11 mouse cellular contexts compared by ENCODE assay signal in the genomic region with DNA sequence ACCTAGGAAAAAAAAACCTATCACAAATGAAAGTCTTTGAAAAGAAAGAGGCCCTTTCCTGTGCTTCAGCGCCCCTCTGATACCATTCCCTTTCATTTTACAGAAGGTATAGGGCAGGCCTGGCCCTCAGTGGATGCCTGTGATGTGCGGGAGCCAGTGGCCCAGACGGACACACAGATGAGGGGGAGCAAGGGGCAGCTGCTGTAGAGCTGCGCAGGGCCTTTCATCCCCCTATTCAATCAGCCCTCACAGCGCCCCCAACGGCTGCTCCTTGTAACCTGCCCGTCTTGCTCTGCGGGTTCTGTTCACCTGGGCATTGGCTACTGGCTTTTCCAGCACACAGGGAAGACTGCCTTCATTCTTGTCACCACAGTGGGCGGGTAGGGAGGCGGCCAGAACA.
DNase-seq lines count a peak whose midpoint lies in the region; ATAC-seq and TF ChIP-seq lines count a peak whose summit lies in the region.
"Had no signal": no experiment of that assay in that cellular context is flagged by ENCODE, and none has a peak within 500 bp of the region (broad histone marks: within the 10 kb centered on the region; RNA-seq: fewer than 3 reads in every experiment).

No protein-coding gene starts in this region.

- no peak for TF ChIP-seq POLR2A in limb, embryonic 14.5 days (IDR thresholded peaks at IDR 0.05; ENCODE audit: borderline replicate concordance, extremely low read depth, insufficient read depth, insufficient read length)

- no peaks in the 10 kb centered on the region for H3K9me3 ChIP-seq in kidney, postnatal 0 days (replicated peaks; ENCODE audit: low read length)
- no peaks in the 10 kb centered on the region for H3K9me3 ChIP-seq in limb, embryonic 14.5 days (ENCODE audit: control insufficient read depth, low read length)
- H3K9me3 ChIP-seq: heart, embryonic 15.5 days; neural tube, embryonic 12.5 days had no signal

- H3K9ac ChIP-seq in kidney, postnatal 0 days (ENCODE audit: low read depth, low read length) = no peak overlapping the region
- no peak overlapping the region for H3K9ac ChIP-seq in limb, embryonic 14.5 days (ENCODE audit: low read depth, low read length, severe bottlenecking)
- H3K9ac ChIP-seq: heart, embryonic 15.5 days; neural tube, embryonic 12.5 days had no signal

- intact Hi-C loops in heart, postnatal 25 days (cut with DNase I) = no loop called here

- H3K36me3 ChIP-seq in kidney, postnatal 0 days (ENCODE audit: insufficient read depth, low read length) = no peaks in the 10 kb centered on the region
- peaks cover 3% of the 10 kb centered on the region; the same call in 1 of the 2 replicates for H3K36me3 ChIP-seq in limb, embryonic 14.5 days (ENCODE audit: control insufficient read depth, insufficient read depth, low read length)
- H3K36me3 ChIP-seq: G1E; heart, embryonic 15.5 days; neural tube, embryonic 12.5 days had no signal

- no peak overlapping the region for H3K4me2 ChIP-seq in kidney, postnatal 0 days (ENCODE audit: low read length)
- no peak overlapping the region for H3K4me2 ChIP-seq in limb, embryonic 14.5 days (replicated peaks; ENCODE audit: low read depth, low read length, severe bottlenecking)
- H3K4me2 ChIP-seq: heart, embryonic 15.5 days; neural tube, embryonic 12.5 days had no signal

- H3K27me3 ChIP-seq in kidney, postnatal 0 days (ENCODE audit: insufficient read depth, low read length) = no peaks in the 10 kb centered on the region
- H3K27me3 ChIP-seq in limb, embryonic 14.5 days (ENCODE audit: control insufficient read depth, insufficient read depth, low read length) = no peaks in the 10 kb centered on the region
- H3K27me3 ChIP-seq: heart, embryonic 15.5 days; neural tube, embryonic 12.5 days had no signal

- H3K4me1 ChIP-seq in kidney, postnatal 0 days (replicated peaks; ENCODE audit: insufficient read depth, low read length) = no peaks in the 10 kb centered on the region
- H3K4me1 ChIP-seq in limb, embryonic 14.5 days (ENCODE audit: control insufficient read depth, insufficient read depth, low read length) = peaks cover 14% of the 10 kb centered on the region
- H3K4me1 ChIP-seq: heart, embryonic 15.5 days; neural tube, embryonic 12.5 days had no signal

- no peak overlapping the region for H3K4me3 ChIP-seq in kidney, postnatal 0 days (replicated peaks; ENCODE audit: low read depth, low read length)
- H3K4me3 ChIP-seq in limb, embryonic 14.5 days (replicated peaks; ENCODE audit: low read length) = no peak overlapping the region
- H3K4me3 ChIP-seq: heart, embryonic 15.5 days; neural tube, embryonic 12.5 days had no signal

- TF ChIP-seq CTCF in kidney, postnatal 0 days (IDR thresholded peaks at IDR 0.05; ENCODE audit: low read depth) = peak; percentile 52

- WGBS in kidney, postnatal 0 days = 27% methylated on average over 10 of the region's 10 CpGs
- WGBS in limb, embryonic 14.5 days = 15% methylated on average over 10 of the region's 10 CpGs

- no peak overlapping the region for H3K27ac ChIP-seq in kidney, postnatal 0 days
- H3K27ac ChIP-seq in limb, embryonic 14.5 days (replicated peaks; ENCODE audit: low read depth, low read length) = no peak overlapping the region
- H3K27ac ChIP-seq: heart, embryonic 15.5 days; neural tube, embryonic 12.5 days had no signal

- ATAC-seq in kidney, postnatal 0 days (replicated peaks; ENCODE audit: low FRiP score, low read depth) = no peak
- no peak for ATAC-seq in limb, embryonic 14.5 days (ENCODE audit: low FRiP score, low read depth)

- peak; percentile 25 for DNase-seq in kidney, postnatal 0 days (ENCODE audit: low spot score)
- no peak for DNase-seq in kidney, adult 11 months
- DNase-seq in ES-CJ7 (ENCODE audit: low read depth, low spot score) = peak; percentile 42
- DNase-seq in embryo, embryonic 9.5 days (ENCODE audit: extremely low spot score) = peak; percentile 60
- peak; percentile 25 for DNase-seq in limb, embryonic 14.5 days (ENCODE audit: low spot score)
- DNase-seq in right cerebral cortex, postnatal 36 days (ENCODE audit: low spot score in 2 of 2) = no peak
- no peak for DNase-seq in heart, postnatal 25 days (ENCODE audit: low spot score)
- no peak for DNase-seq in natural killer cell, adult 2 months (ENCODE audit: low spot score in 2 of 2)

Comparison
In these comparisons a context has a peak if more than half of its experiments do, and no peak if none do; other contexts are left out.
1. DNase-seq: peak in kidney, postnatal 0 days (single experiment), ES-CJ7 (single experiment), embryo, embryonic 9.5 days (single experiment) and limb, embryonic 14.5 days (single experiment); none in kidney, adult 11 months (single experiment), right cerebral cortex, postnatal 36 days (0 of 2), heart, postnatal 25 days (single experiment) and natural killer cell, adult 2 months (0 of 2).